Mouse (Mus musculus) gastrocnemius, postnatal 10 days (tissue): ENCODE measurements at regions not wholly inside any gene's neighbourhood (a gene's known extent, or its start where the extent isn't known, plus 50 kb on each side); places are given as distances from the start of the nearest gene placed in this dataset.
A peak's percentile ranks its signal among the peaks of the same experiment; 100 is the strongest.
"Not testable (repeated sequence)": the region's sequence is repeated elsewhere in the genome, so short reads cannot be mapped to it uniquely, and the experiment has no call there.

Experiments
- DNase-seq: peaks from one replicate; pipeline ENCODE4 v3.0.0; 2021; ENCODE audit warnings: mixed read lengths

GRCm38 (mm10) chr9:116425400-116425799 is 250.2 kb upstream of the Tgfbr2 start:
- DNase-seq: not testable (repeated sequence)

- no peak for DNase-seq
These were observed 239.9 kb upstream of the Tgfbr2 start for GRCm38 (mm10) chr9:116415021-116415420.

GRCm38 (mm10) chr9:116411067-116411466 is 235.9 kb upstream of the Tgfbr2 start:
- DNase-seq: no peak

GRCm38 (mm10) chr9:116410461-116410860 is 235.3 kb upstream of the Tgfbr2 start:
- DNase-seq: no peak

GRCm38 (mm10) chr9:116408116-116408515 is 233.0 kb upstream of the Tgfbr2 start:
- DNase-seq: no peak

- no peak for DNase-seq
These were observed 229.9 kb upstream of the Tgfbr2 start for GRCm38 (mm10) chr9:116405051-116405450.

GRCm38 (mm10) chr9:116401821-116402220 is 226.7 kb upstream of the Tgfbr2 start:
- no peak for DNase-seq

- DNase-seq: no peak
These were observed 225.1 kb upstream of the Tgfbr2 start for GRCm38 (mm10) chr9:116400270-116400669.

GRCm38 (mm10) chr9:116399296-116399695 is 224.1 kb upstream of the Tgfbr2 start:
- no peak for DNase-seq

- no peak for DNase-seq
These were observed 217.1 kb upstream of the Tgfbr2 start for GRCm38 (mm10) chr9:116392258-116392657.

GRCm38 (mm10) chr9:116389781-116390180 is 214.6 kb upstream of the Tgfbr2 start:
- no peak for DNase-seq

GRCm38 (mm10) chr9:116388863-116389262 is 213.7 kb upstream of the Tgfbr2 start:
- no peak for DNase-seq

- DNase-seq: no peak
These were observed 212.9 kb upstream of the Tgfbr2 start for GRCm38 (mm10) chr9:116388025-116388424.

GRCm38 (mm10) chr9:116384176-116385076 is 209.3 kb upstream of the Tgfbr2 start:
- peak; percentile 85 for DNase-seq

GRCm38 (mm10) chr9:116383411-116384101 is 208.4 kb upstream of the Tgfbr2 start:
- peak; percentile 31 for DNase-seq

GRCm38 (mm10) chr9:116377706-116378105 is 202.5 kb upstream of the Tgfbr2 start:
- DNase-seq: no peak

- peak; percentile 86 for DNase-seq
These were observed 200.6 kb upstream of the Tgfbr2 start for GRCm38 (mm10) chr9:116375658-116376357.

GRCm38 (mm10) chr9:116374343-116374742 is 199.2 kb upstream of the Tgfbr2 start:
- DNase-seq: no peak

- no peak for DNase-seq
These were observed 198.2 kb upstream of the Tgfbr2 start for GRCm38 (mm10) chr9:116373396-116373795.

GRCm38 (mm10) chr9:116369059-116369718 is 194.0 kb upstream of the Tgfbr2 start:
- DNase-seq: no peak

GRCm38 (mm10) chr9:116366713-116367112 is 191.6 kb upstream of the Tgfbr2 start:
- no peak for DNase-seq

- no peak for DNase-seq
These were observed 191.0 kb upstream of the Tgfbr2 start for GRCm38 (mm10) chr9:116366193-116366592.
